Mouse (Mus musculus): ENCODE data around the gene Palm3. TPM values are rescaled to one million over a fixed set of nuclear protein-coding genes. Genes with fewer than 3 reads are reported as not detected.

Gene Palm3
- polyA plus RNA-seq (2012; rRNA removed): 3.5 and 4.2 TPM in 2 replicates

GRCm38 (mm10) chr8:84021096-84021495 lies at the start of gene Palm3:
TSS of gene Palm3 (plus strand) at chr8:84021471.

GRCm38 (mm10) chr8:83972150-83973120 lies 48.8 kb upstream of the Palm3 start, which contains the start of gene Prkaca:
TSS of gene Prkaca (plus strand) at chr8:83972993.

GRCm38 (mm10) chr8:83997511-83998141 lies 23.6 kb upstream of the Palm3 start, which contains the start of gene Samd1:
TSS of gene Samd1 (plus strand) at chr8:83997672.

GRCm38 (mm10) chr8:84001281-84002000 lies 19.8 kb upstream of the Palm3 start, which contains the start of gene 1700067K01Rik:
TSS of gene 1700067K01Rik (plus strand) at chr8:84001502.

GRCm38 (mm10) chr8:84011705-84012498 lies 9.4 kb upstream of the Palm3 start, which contains the start of gene 2210011C24Rik:
TSS of gene 2210011C24Rik (minus strand) at chr8:84012171.

GRCm38 (mm10) chr8:84042066-84042947 lies 21.0 kb downstream of the Palm3 start, which contains the start of gene Il27ra:
TSS of gene Il27ra (minus strand) at chr8:84042589.

GRCm38 (mm10) chr8:84044900-84045299 lies 23.6 kb downstream of the Palm3 start, which contains the start of gene Rln3:
TSS of gene Rln3 (minus strand) at chr8:84045000.

GRCm38 (mm10) chr8:84065037-84065436 lies 43.8 kb downstream of the Palm3 start, which contains the start of gene Gm10643:
TSS of gene Gm10643 (minus strand) at chr8:84065137.

GRCm38 (mm10) chr8:84066291-84066930 lies 45.1 kb downstream of the Palm3 start, which contains the start of gene Rfx1:
TSS of gene Rfx1 (plus strand) at chr8:84066834.

Other genes with a start within 250 kb of the Palm3 start
- 182 and 248 TPM in 2 replicates for gene Adgrl1, start 121.4 kb upstream of the Palm3 start, polyA plus RNA-seq (2012; rRNA removed)
- 0.41 and 0.74 TPM in 2 replicates for gene Gm10644, start 66.3 kb upstream of the Palm3 start, polyA plus RNA-seq (2012; rRNA removed)
- gene Asf1b, start 66.0 kb upstream of the Palm3 start, polyA plus RNA-seq (2012; rRNA removed): 6.8 and 11.8 TPM in 2 replicates
- 147 and 150 TPM in 2 replicates for gene Prkaca, start 48.5 kb upstream of the Palm3 start, polyA plus RNA-seq (2012; rRNA removed)
- gene Samd1, start 23.8 kb upstream of the Palm3 start, polyA plus RNA-seq (2012; rRNA removed): 68.7 and 72.2 TPM in 2 replicates
- gene 1700067K01Rik, start 20.0 kb upstream of the Palm3 start, polyA plus RNA-seq (2012; rRNA removed): 0.27 and 0.31 TPM in 2 replicates
- 0.26 and 0.67 TPM in 2 replicates for gene 2210011C24Rik, start 9.3 kb upstream of the Palm3 start, polyA plus RNA-seq (2012; rRNA removed)
- 0.70 and 0.85 TPM in 2 replicates for gene Il27ra, start 21.1 kb downstream of the Palm3 start, polyA plus RNA-seq (2012; rRNA removed)
- gene Rln3, start 23.5 kb downstream of the Palm3 start, polyA plus RNA-seq (2012; rRNA removed): 1.6 and 1.7 TPM in 2 replicates
- 2.2 and 2.7 TPM in 2 replicates for gene Gm10643, start 43.7 kb downstream of the Palm3 start, polyA plus RNA-seq (2012; rRNA removed)
- gene Rfx1, start 45.4 kb downstream of the Palm3 start, polyA plus RNA-seq (2012; rRNA removed): 28.8 and 35.0 TPM in 2 replicates
- gene Dcaf15, start 83.3 kb downstream of the Palm3 start, polyA plus RNA-seq (2012; rRNA removed): 98.0 and 103 TPM in 2 replicates
- gene Podnl1, start 104.5 kb downstream of the Palm3 start, polyA plus RNA-seq (2012; rRNA removed): 0.16 and 1.3 TPM in 2 replicates
- gene Cc2d1a, start 126.5 kb downstream of the Palm3 start, polyA plus RNA-seq (2012; rRNA removed): 66.5 and 68.3 TPM in 2 replicates
- 2.6 and 3.1 TPM in 2 replicates for gene 4930432K21Rik, start 126.6 kb downstream of the Palm3 start, polyA plus RNA-seq (2012; rRNA removed)
- gene Nanos3, start 163.7 kb downstream of the Palm3 start, polyA plus RNA-seq (2012; rRNA removed): 4.8 and 5.8 TPM in 2 replicates
- 27.8 and 31.9 TPM in 2 replicates for gene Zswim4, start 215.6 kb downstream of the Palm3 start, polyA plus RNA-seq (2012; rRNA removed)
- 195 and 200 TPM in 2 replicates for gene D8Ertd738e, start 228.2 kb downstream of the Palm3 start, polyA plus RNA-seq (2012; rRNA removed)
- gene Mri1, start 235.9 kb downstream of the Palm3 start, polyA plus RNA-seq (2012; rRNA removed): 33.6 and 34.0 TPM in 2 replicates
- 38.9 and 39.4 TPM in 2 replicates for gene Ccdc130, start 248.9 kb downstream of the Palm3 start, polyA plus RNA-seq (2012; rRNA removed)